Mouse (Mus musculus) CD4-positive helper T cell, adult 2 months (primary cell): ENCODE data around the gene Pdcd4.

ENCODE experiments used
- DNase-seq: peaks from one replicate; pipeline ENCODE4 v3.0.0-alpha.2; 2012; ENCODE audit warnings: low read depth, missing footprints, low spot score

Pdcd4 gene

DNA sequence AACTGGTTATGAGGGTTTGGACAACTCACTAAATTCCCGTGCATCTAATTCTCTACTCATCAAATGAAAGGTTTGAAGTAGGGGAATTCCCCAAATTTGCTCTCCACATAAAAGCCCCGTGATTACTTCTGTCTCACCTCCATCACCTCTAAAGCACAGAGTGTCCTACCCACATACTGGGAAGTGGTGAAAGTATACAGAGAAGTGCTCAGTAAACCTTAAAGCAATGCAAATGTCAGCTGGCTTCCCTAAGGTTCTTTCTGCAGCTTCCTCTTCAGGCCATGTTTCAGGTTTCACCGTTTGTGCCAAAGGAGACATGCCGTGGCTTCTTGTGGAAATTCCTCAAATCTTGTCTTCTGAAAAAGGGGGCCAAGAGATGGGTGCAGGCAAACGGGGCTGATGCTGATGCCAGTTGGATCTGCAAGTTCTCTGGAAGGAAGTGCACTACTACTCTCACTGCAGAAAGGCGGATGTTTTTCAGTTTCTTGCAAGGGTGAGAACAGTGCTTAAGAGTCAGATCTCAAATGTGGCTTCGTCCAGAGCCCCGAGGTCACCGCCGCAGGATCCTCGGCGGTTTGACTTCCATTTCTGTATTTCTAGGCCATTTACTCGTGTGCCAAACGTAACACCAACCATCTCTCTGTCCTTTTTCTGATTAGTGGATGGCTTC lies 8.0 kb downstream of the Pdcd4 start:
- peak; percentile 87 for DNase-seq

- peak; percentile 69 for DNase-seq
Measured at GRCm38 (mm10) chr19:53901931-53902738, 10.1 kb downstream of the Pdcd4 start.

DNA sequence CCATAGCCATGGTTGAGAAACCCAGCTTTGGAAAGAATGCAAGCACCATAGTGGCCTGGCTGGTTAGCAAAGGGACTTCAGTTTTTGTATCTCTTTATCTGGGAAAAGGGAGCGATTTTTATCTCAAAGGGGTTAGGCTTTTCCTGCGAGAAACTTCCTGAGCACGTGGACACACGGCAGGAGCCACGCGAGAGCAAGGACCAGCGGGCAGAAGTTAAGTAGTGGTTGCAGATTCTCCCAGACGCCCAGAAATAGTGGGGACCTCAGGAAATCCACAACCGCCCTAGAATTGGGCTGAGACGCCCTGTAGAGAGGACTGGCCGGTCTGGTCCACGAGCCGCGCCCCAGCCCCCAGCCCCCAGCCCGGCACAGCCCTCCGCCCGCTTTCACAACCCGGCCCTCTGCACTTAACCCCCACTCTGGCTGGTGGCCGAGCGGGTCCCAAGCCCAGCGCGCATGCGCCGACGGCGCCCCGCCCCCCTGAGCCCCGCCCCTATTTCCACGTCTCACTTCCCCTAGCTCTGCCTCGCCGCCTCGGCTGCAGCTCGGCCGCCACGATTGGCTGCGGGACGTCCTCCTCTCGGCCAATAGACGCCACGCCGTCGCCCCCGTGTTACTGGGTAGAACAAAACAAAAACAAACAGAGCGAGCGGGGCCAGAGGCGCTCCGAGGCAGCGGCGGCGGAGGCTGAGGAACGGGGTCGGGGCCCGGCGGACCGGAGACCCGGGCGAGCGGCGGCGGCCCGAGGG lies 10.9 kb downstream of the Pdcd4 start:
- peak; percentile 98 for DNase-seq

DNA sequence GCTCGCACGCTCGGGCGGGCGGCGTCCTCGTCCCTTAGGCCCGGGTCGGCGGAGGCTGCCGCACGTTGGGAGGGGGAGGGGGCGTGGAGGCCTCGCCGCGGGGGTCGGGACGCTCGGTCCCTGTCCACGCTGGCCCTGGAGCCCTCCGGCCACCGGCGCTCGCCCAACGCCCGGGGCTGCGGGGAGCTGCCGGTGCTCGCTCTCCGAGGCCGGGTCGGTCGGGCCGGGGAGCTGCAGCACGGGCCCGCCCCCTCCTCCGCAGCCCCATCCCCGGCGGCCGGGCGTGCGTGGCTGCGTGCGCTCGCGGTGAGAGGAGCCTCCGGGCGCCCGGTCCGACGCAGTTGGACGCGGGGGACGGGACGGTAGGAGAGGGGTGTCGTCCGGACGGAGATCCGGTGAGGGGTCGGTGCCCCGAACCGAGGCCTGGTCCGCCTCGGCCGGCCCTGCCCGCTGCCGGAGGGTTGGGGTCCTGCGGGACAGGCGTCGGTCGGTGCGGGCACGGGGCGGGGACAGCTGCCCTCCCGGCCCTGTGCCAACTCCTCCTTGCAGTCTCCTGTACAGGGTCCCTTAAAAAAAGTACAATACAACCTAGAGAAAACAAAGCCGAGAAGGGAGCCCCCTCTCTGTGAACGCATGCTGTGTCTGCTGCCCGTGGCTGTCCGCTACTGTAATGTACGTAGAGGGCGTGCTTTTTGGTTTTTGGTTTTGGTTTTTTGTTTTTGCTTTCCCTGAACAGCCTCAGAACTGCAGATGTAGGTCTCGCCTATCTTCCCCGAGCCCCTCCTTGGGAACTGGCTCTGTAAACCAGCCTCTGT lies 11.7 kb downstream of the Pdcd4 start:
- DNase-seq: peak; percentile 79

DNA sequence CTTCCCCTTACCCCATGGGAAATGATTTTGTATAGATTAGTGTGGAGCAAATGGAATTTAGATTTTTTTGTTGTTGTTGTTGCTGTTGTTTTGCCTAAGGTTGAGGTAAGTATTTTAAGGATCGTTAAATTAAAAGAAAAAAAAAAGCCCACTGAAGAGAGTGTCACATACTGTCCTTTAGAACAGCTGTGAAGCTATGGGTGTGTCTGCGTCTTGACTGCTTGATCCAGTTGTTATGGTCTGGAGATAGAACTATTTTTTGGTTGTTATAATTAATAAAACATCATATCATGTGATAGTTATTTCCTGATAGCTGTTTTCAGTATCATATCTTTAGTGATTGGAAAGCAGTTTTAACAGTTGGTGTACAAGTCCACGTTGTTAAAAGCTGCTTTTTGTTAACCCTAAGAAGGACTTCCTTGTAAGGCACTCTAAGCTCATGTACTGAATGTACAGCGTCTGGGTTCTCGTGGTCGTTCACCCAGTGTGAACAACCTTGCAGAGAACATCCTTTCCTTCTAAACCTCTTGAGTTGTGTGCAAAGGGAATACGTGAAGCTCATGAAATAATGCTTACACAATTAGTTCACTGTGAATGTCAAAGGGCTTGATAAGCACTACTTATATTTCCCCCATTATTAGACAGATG lies 12.9 kb downstream of the Pdcd4 start:
- no peak for DNase-seq

- DNase-seq: peak; percentile 72
Measured at GRCm38 (mm10) chr19:53906033-53906702, 14.1 kb downstream of the Pdcd4 start.

DNA sequence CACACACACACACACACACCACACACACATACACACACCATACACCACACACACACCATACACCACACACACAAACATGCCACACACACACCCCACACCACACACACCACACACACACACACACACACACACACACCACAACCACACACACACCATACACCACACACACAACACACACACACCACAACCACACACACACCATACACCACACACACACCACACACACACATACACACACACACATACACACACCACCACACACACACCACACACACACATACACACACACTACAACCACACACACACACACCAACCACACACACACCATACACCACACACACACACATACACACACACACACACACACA lies 14.7 kb downstream of the Pdcd4 start:
- peak; percentile 45 for DNase-seq

GRCm38 (mm10) chr19:53914950-53915349 lies 22.9 kb downstream of the Pdcd4 start:
- DNase-seq: no peak

DNA sequence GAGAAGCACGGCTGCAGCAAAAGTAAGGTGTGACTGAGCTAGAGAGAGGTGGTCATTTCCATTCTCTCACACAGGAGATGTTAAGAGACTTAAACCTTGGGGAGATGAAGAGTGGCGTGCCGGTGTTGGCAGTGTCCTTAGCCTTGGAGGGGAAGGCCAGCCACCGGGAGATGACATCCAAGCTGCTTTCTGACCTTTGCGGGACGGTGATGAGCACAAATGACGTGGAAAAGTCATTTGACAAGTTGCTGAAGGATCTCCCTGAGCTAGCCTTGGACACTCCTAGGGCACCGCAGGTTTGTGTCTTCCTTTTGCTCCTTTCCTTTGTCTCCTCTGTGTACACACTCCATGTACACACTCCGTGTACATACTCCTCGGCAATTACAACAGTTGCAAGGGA lies 27.5 kb downstream of the Pdcd4 start:
- DNase-seq: no peak

- DNase-seq: peak; percentile 0
Measured at GRCm38 (mm10) chr19:53921996-53922395, 30.0 kb downstream of the Pdcd4 start.

DNA sequence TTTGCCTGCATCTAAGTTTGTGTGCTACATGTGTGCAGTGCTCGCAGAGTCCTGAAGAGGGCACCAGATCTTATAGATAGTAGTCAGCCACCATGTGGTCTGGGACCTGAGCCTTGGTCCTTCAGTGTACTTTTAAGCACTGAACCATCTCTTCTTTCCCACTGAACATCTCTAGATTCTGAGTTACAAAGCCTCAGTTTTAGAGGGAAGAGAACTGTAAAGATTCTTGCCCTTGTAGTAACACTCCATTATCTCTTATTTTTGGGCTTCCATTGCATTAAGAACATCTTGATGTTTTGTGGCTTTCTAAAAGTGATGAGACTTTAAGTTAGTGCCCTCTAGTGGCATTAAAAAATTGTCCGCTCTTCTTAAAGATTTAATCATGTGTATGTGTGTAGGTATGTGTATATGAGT lies 33.3 kb downstream of the Pdcd4 start:
- DNase-seq: peak; percentile 69

- no peak for DNase-seq
Measured at GRCm38 (mm10) chr19:53926705-53927104, 34.7 kb downstream of the Pdcd4 start.

DNA sequence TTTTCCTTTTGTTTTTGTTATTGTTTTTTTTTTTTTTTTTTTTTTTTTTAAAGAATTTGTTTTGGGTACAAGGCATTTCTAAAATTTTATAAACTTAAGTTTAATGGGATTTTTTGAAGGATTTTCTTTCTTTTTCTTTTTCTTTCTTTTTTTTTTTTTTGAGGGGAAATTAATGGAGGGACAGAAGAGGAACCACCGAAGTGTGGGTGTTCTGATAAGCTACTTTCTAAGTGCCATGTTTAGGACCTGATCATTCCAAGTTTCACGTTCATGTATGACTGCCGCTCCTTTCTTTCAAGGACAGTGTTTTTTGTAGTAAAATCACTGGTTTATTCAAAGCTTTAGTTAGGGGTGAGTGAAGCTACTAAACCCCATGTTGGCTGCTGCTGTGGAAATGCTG lies 37.2 kb downstream of the Pdcd4 start:
- no peak for DNase-seq

- no peak for DNase-seq
Measured at GRCm38 (mm10) chr19:53933050-53933449, 41.0 kb downstream of the Pdcd4 start.

- DNase-seq: no peak
Measured at GRCm38 (mm10) chr19:53934046-53934445, 42.0 kb downstream of the Pdcd4 start.

DNA sequence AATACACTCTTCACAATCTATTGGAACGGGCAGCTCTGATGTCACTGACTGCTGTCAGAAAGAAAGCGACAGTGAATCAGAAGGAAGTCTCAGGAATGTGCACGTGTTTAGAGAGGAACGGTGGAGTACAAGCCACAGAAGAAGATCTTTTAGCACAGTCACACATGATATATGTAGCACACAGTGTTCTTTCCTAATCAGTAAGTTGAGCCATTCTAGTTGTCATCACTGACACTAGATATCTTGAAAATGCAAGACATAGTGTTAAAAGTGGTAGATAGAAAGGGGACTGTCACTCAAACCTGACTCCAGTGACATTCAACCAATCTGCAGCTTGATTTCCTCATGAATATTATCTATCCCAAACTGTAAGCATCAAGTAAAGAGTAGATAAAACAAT lies 47.4 kb downstream of the Pdcd4 start:
- DNase-seq: no peak

GRCm38 (mm10) chr19:53941139-53941538 lies 49.1 kb downstream of the Pdcd4 start:
- DNase-seq: no peak

GRCm38 (mm10) chr19:53942342-53942741 lies 50.3 kb downstream of the Pdcd4 start:
- no peak for DNase-seq

DNA sequence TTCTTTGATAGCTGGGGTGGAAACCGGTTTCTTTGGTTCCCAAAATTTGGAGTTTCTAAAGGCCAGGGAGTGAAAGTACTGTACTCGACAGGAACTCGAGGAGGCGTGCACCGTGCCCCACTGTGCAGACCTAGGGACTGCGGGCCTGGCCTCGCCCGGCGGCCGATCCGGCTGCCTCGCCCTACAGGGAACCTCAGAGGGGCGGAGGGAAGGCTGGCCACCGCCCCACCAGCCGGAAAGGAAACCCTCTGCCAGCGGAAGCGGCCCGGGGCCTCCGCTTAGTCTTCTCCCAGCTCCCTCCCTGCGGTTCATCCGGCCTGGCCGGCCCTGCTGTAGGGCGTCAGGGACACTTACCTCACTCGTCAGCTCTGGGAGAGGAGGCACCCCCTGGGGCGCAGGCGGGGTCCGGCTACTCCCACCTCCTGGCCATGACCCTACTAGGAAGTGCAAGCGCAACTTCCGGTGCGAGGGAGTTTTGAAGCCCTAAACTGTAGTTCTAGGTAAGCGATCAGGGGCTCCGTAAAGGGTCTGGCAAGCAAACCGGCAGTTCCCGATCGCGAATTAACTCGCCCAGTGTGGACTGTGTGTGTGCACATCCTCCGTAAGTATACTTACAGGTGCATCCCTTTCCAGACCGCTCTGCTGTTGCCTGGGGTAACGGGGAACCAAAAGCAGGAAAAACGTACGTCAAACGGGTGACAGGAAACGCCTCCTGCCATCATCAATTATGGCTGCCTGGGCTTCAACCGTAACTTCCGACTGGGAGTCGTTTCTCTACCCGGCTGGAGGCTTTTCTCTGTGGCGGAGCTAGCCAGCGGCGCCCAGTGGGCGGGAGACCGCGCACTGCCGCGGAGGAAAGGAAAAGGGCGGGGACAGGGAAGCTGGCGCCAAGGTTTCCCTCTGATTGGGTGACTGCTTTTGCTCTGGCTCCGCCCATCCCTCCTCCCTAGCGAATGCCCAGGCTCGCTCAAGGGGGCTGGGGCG lies 52.1 kb downstream of the Pdcd4 start, which contains the start of the genes Shoc2 and Bbip1:
Gene Shoc2 (plus strand): TSS at position 505 of the 984 bp plus-strand sequence.
Gene Bbip1 (minus strand): TSS at position 826 of the 984 bp plus-strand sequence.
- DNase-seq: peak; percentile 100
